ENCODE assay signal across 19 mouse cellular contexts in the genomic region with DNA sequence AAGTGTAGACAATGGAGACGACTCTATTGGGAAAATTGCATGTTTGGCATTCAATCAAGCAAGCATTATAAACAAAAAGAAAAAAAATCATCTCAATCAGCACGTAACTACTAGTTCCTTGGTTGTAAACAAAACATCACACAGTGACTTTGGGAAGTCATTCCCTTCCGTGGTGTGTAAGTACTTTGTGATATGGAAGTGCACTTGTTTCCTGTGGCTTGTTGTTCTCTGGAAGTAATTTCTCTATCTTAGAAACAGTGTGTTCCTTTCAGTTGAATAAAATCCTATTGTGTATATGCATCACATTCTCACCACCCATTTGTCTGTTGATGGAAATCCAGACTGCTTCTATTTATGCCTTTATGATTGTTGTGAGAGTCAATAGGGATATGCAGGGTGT.
"Had no signal": no experiment of that assay in that cellular context is flagged by ENCODE, and none has a peak within 500 bp of the region (broad histone marks: within the 10 kb centered on the region; RNA-seq: fewer than 3 reads in every experiment).

No protein-coding gene starts in this region.

- H3K4me3 ChIP-seq: liver, embryonic 12.5 days; midbrain, embryonic 10.5 days; midbrain, embryonic 12.5 days; myocyte; neural tube, embryonic 13.5 days; neural tube, embryonic 15.5 days had no signal

- H3K4me2 ChIP-seq: liver, embryonic 12.5 days; lung, embryonic 14.5 days; midbrain, embryonic 12.5 days; neural tube, embryonic 13.5 days; neural tube, embryonic 15.5 days had no signal

- ATAC-seq: liver, embryonic 12.5 days; midbrain, embryonic 16.5 days had no signal

- H3K36me3 ChIP-seq: liver, embryonic 12.5 days; midbrain, embryonic 10.5 days; midbrain, embryonic 12.5 days; neural tube, embryonic 13.5 days; neural tube, embryonic 15.5 days had no signal

- H3K27ac ChIP-seq: liver, embryonic 12.5 days; liver, embryonic 14.5 days; midbrain, embryonic 10.5 days; midbrain, embryonic 12.5 days; neural tube, embryonic 13.5 days; neural tube, embryonic 15.5 days had no signal

- H3K4me1 ChIP-seq: liver, embryonic 12.5 days; midbrain, embryonic 10.5 days; midbrain, embryonic 12.5 days; neural tube, embryonic 13.5 days; neural tube, embryonic 15.5 days had no signal

- H3K9ac ChIP-seq: liver, embryonic 12.5 days; liver, embryonic 14.5 days; lung, embryonic 14.5 days; midbrain, embryonic 12.5 days; neural tube, embryonic 13.5 days; neural tube, embryonic 15.5 days had no signal

- DNase-seq: lung, embryonic 14.5 days; lung, postnatal 4 days; midbrain, embryonic 14.5 days; retina, postnatal 1 day; right cerebral cortex, adult 18-20 months; right cerebral cortex, postnatal 25 days; right cerebral cortex, postnatal 4 days; spleen, adult 18-20 months; thymus, adult 18-20 months; thymus, postnatal 14 days; thymus, postnatal 36 days had no signal

- H3K27me3 ChIP-seq: liver, embryonic 12.5 days; midbrain, embryonic 12.5 days; neural tube, embryonic 13.5 days; neural tube, embryonic 15.5 days had no signal

- H3K9me3 ChIP-seq: liver, embryonic 12.5 days; midbrain, embryonic 10.5 days; midbrain, embryonic 12.5 days; neural tube, embryonic 13.5 days; neural tube, embryonic 15.5 days had no signal
